Mouse (Mus musculus): Measurements from ENCODE around the gene Gm21953. TPM values are rescaled to one million over a fixed set of nuclear protein-coding genes. Genes with fewer than 3 reads are reported as not detected.

Gm21953 gene
- polyA plus RNA-seq (2015; fragmentation: Illumina TruSeq; extraction: RNeasy Lipid Tissue Mini Kit (QIAGEN cat#74804); ENCODE audit: insufficient read depth, low replicate concordance): not detected

DNA sequence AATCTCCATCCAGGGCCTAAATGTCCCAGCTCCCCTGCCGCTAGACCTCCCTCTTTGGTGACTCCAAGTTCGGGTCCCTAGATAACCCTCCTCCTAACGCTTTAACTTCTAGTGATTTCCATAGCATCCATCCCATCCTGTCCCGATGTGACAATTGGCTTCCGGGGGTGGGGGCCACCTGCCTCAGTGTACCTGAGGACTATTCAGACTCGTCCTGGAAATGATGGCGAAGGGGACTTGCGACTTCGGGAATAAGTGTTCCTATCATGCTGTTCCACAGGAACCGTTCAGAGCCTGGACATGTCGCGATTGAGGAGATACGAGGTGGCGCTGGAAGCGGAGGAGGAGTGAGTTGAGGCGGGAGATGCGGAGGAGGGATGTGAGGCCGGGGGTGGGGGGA lies at the start of gene Gm21953:
Gm21953 (plus strand) TSS at position 301 of the 400 bp plus-strand sequence.

DNA sequence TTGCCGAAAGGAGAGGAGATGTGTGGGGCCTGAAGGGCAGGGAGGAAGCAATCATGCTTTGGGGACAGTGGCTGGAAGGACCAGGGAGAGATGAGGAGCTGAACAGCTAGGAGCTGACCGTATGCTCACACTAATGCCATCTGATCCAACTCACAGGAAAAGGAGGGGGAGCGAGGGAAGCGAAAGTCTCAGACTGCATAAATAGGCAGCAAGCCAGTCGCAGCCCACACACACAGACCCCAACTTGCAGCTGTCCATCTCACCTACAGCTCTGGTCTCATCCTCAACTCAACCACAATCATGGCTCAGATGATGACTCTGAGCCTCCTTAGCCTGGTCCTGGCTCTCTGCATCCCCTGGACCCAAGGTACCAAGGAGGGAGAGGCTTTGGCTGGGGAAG lies 38.6 kb upstream of the Gm21953 start, which contains the start of gene Ccl21b:
Ccl21b (plus strand) TSS at position 301 of the 400 bp plus-strand sequence.

DNA sequence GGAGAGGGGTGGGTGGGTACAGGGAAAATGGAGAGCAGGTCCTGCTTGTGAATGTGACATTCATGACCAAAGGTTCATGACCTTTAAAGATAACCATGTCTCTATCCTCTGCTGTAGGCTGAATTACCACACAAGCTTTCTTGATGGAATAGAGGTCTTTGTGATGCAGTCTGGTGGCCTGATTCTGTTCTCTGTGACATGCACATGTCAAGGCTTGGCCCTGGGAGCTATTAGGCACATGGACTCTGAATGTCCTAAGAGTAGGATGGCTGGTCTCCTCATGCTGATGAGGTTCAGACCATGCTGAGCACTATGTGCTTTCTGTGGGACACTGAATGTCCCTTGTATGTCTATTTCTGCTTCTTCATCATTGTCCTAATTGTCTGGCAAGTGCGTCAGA lies 24.0 kb downstream of the Gm21953 start, which contains the start of gene Fam205a3:
Fam205a3 (plus strand) TSS at position 301 of the 400 bp plus-strand sequence.

Other genes with a start within 250 kb of the Gm21953 start
- not detected for gene Gm3893, start 203.1 kb upstream of the Gm21953 start, polyA plus RNA-seq (2015; fragmentation: Illumina TruSeq; extraction: RNeasy Lipid Tissue Mini Kit (QIAGEN cat#74804); ENCODE audit: insufficient read depth, low replicate concordance)
- gene Gm13304, start 179.4 kb upstream of the Gm21953 start, polyA plus RNA-seq (2015; fragmentation: Illumina TruSeq; extraction: RNeasy Lipid Tissue Mini Kit (QIAGEN cat#74804); ENCODE audit: insufficient read depth, low replicate concordance): not detected
- not detected for gene Gm13306, start 140.8 kb upstream of the Gm21953 start, polyA plus RNA-seq (2015; fragmentation: Illumina TruSeq; extraction: RNeasy Lipid Tissue Mini Kit (QIAGEN cat#74804); ENCODE audit: insufficient read depth, low replicate concordance)
- gene Gm13305, start 125.7 kb upstream of the Gm21953 start, polyA plus RNA-seq (2015; fragmentation: Illumina TruSeq; extraction: RNeasy Lipid Tissue Mini Kit (QIAGEN cat#74804); ENCODE audit: insufficient read depth, low replicate concordance): 1.6 TPM
- 1.5 TPM for gene Gm10600, start 53.6 kb upstream of the Gm21953 start, polyA plus RNA-seq (2015; fragmentation: Illumina TruSeq; extraction: RNeasy Lipid Tissue Mini Kit (QIAGEN cat#74804); ENCODE audit: insufficient read depth, low replicate concordance)
- gene Ccl21b, start 38.5 kb upstream of the Gm21953 start, polyA plus RNA-seq (2015; fragmentation: Illumina TruSeq; extraction: RNeasy Lipid Tissue Mini Kit (QIAGEN cat#74804); ENCODE audit: insufficient read depth, low replicate concordance): not detected
- gene Fam205a3, start 24.1 kb downstream of the Gm21953 start, polyA plus RNA-seq (2015; fragmentation: Illumina TruSeq; extraction: RNeasy Lipid Tissue Mini Kit (QIAGEN cat#74804); ENCODE audit: insufficient read depth, low replicate concordance): not detected
- gene Gm21586, start 145.1 kb downstream of the Gm21953 start, polyA plus RNA-seq (2015; fragmentation: Illumina TruSeq; extraction: RNeasy Lipid Tissue Mini Kit (QIAGEN cat#74804); ENCODE audit: insufficient read depth, low replicate concordance): not detected
- 0.21 TPM for gene Gm2163, start 172.5 kb downstream of the Gm21953 start, polyA plus RNA-seq (2015; fragmentation: Illumina TruSeq; extraction: RNeasy Lipid Tissue Mini Kit (QIAGEN cat#74804); ENCODE audit: insufficient read depth, low replicate concordance)
- gene Fam205a2, start 233.9 kb downstream of the Gm21953 start, polyA plus RNA-seq (2015; fragmentation: Illumina TruSeq; extraction: RNeasy Lipid Tissue Mini Kit (QIAGEN cat#74804); ENCODE audit: insufficient read depth, low replicate concordance): not detected